Mouse (Mus musculus) neural tube, embryonic 13.5 days (tissue): ENCODE data around the gene Kcnab1. TPM values are rescaled to one million over a fixed set of nuclear protein-coding genes. Genes with fewer than 3 reads are reported as not detected.

Source experiments
- ATAC-seq: fragments of 200-750 bp; cut with Nextera tagmentation; 2 replicates; pipeline ENCODE4 v1.8.0; 2017; ENCODE audit warnings: low read depth, mild to moderate bottlenecking, moderate TSS enrichment, moderate library complexity
- H3K27ac ChIP-seq: fragments of 300-500 bp; sonication (generic); replicated peaks from 2 replicates; pipeline ENCODE4 v1.5.1; 2015; ENCODE audit warnings: moderate library complexity, mild to moderate bottlenecking, inconsistent platforms
- H3K27me3 ChIP-seq: fragments of 300-500 bp; sonication (generic); 2 replicates; pipeline ENCODE4 v1.6.1; 2015; ENCODE audit warnings: mild to moderate bottlenecking, inconsistent platforms
- H3K36me3 ChIP-seq: fragments of 300-500 bp; sonication (generic); 2 replicates; pipeline ENCODE4 v1.6.1; 2015; ENCODE audit warnings: mild to moderate bottlenecking, inconsistent platforms
- H3K4me1 ChIP-seq: fragments of 300-500 bp; sonication (generic); replicated peaks from 2 replicates; pipeline ENCODE4 v1.6.1; 2015; ENCODE audit warnings: inconsistent platforms
- H3K4me2 ChIP-seq: fragments of 300-500 bp; sonication (generic); 2 replicates; pipeline ENCODE4 v1.6.1; 2015; ENCODE audit warnings: inconsistent platforms, mild to moderate bottlenecking, moderate library complexity
- H3K4me3 ChIP-seq: fragments of 300-500 bp; sonication (generic); 2 replicates; pipeline ENCODE4 v1.5.1; 2015; ENCODE audit warnings: mild to moderate bottlenecking, inconsistent platforms
- H3K9ac ChIP-seq: fragments of 300-500 bp; sonication (generic); 2 replicates; pipeline ENCODE4 v1.6.1; 2015; ENCODE audit warnings: moderate library complexity, mild to moderate bottlenecking, inconsistent platforms
- H3K9me3 ChIP-seq: fragments of 300-500 bp; sonication (generic); 2 replicates; pipeline ENCODE4 v1.6.1; 2016; ENCODE audit warnings: inconsistent platforms
- WGBS: fragments of 180-500 bp; shearing (Covaris S2); methylation state at CpG from one replicate; pipeline ENCODE4 v1.1.7; 2015; 5-methylcytosine and 5-hydroxymethylcytosine counted together
- polyA plus RNA-seq: library from polyadenylated mRNA; unstranded; fragments of >200 nt; fragmentation: Nextera tagmentation; extraction: Ambion mirVana; gene quantifications from 2 replicates; pipeline ENCODE4 v1.2.1, GENCODE M21; 2015

Gene Kcnab1
- polyA plus RNA-seq, 1 experiment from 2014 or later = 16.0 TPM

- WGBS = 81% methylated on average over 1 of the region's 1 CpGs
- H3K36me3 ChIP-seq = peaks cover 11% of the 10 kb centered on the region; the same call in 1 of the 2 replicates
- H3K27me3 ChIP-seq = no peaks in the 10 kb centered on the region
- no peak overlapping the region for H3K9ac ChIP-seq
- H3K4me3 ChIP-seq = no peak overlapping the region
- no peak overlapping the region for H3K27ac ChIP-seq
- no peaks in the 10 kb centered on the region for H3K9me3 ChIP-seq
- H3K4me1 ChIP-seq = no peaks in the 10 kb centered on the region
- peak; percentile 43; the same call in 1 of the 2 replicates for ATAC-seq
- no peak overlapping the region for H3K4me2 ChIP-seq
Observed at GRCm38 (mm10) chr3:65363438-65363837, 254.3 kb downstream of the Kcnab1 start.

- Histone ChIP-seq H3K4me2 (no peak overlapping the region), H3K36me3 (peaks cover 19% of the 10 kb centered on the region; the same call in 1 of the 2 replicates), H3K4me1 (no peaks in the 10 kb centered on the region), H3K27me3 (no peaks in the 10 kb centered on the region), H3K9me3 (no peaks in the 10 kb centered on the region), H3K9ac (no peak overlapping the region), H3K4me3 (no peak overlapping the region), H3K27ac (no peak overlapping the region)
- 53% methylated on average over 6 of the region's 6 CpGs for WGBS
- no peak for ATAC-seq
Observed at GRCm38 (mm10) chr3:65365184-65365583, 256.0 kb downstream of the Kcnab1 start.

GRCm38 (mm10) chr3:65365921-65366710 lies 256.9 kb downstream of the Kcnab1 start:
- H3K4me2 ChIP-seq = no peak overlapping the region
- H3K4me3 ChIP-seq = no peak overlapping the region
- H3K27me3 ChIP-seq = no peaks in the 10 kb centered on the region
- WGBS = 82% methylated on average over 10 of the region's 10 CpGs
- no peak for ATAC-seq
- H3K27ac ChIP-seq = no peak overlapping the region
- H3K9ac ChIP-seq = no peak overlapping the region
- peaks cover 28% of the 10 kb centered on the region for H3K36me3 ChIP-seq
- no peaks in the 10 kb centered on the region for H3K4me1 ChIP-seq
- H3K9me3 ChIP-seq = no peaks in the 10 kb centered on the region

- Histone ChIP-seq H3K4me1 (no peaks in the 10 kb centered on the region), H3K9me3 (no peaks in the 10 kb centered on the region), H3K36me3 (peaks cover 46% of the 10 kb centered on the region), H3K27me3 (no peaks in the 10 kb centered on the region), H3K9ac (no peak overlapping the region), H3K4me2 (no peak overlapping the region), H3K27ac (0 out of 2 replicates have a peak overlapping the region, but pooled peaks have one; percentile 23), H3K4me3 (no peak overlapping the region)
- no peak for ATAC-seq
- 63% methylated on average over 4 of the region's 4 CpGs for WGBS
Observed at GRCm38 (mm10) chr3:65367944-65368343, 258.8 kb downstream of the Kcnab1 start.

GRCm38 (mm10) chr3:65372552-65372951 lies 263.4 kb downstream of the Kcnab1 start:
- 89% methylated on average over 4 of the region's 4 CpGs for WGBS

GRCm38 (mm10) chr3:65373594-65374182 lies 264.5 kb downstream of the Kcnab1 start:
- 0 out of 2 replicates have a peak, but pooled peaks have one; percentile 36 for ATAC-seq
- Histone ChIP-seq H3K9ac (no peak overlapping the region), H3K4me3 (no peak overlapping the region), H3K4me1 (no peaks in the 10 kb centered on the region), H3K27me3 (no peaks in the 10 kb centered on the region), H3K4me2 (no peak overlapping the region), H3K36me3 (peaks cover 65% of the 10 kb centered on the region), H3K27ac (0 out of 2 replicates have a peak overlapping the region, but pooled peaks have one; percentile 23), H3K9me3 (no peaks in the 10 kb centered on the region)
- WGBS = 75% methylated on average over 5 of the region's 5 CpGs

More at GRCm38 (mm10) chr3:65372552-65372951, 263.4 kb downstream of the Kcnab1 start:
- H3K9me3 ChIP-seq = no peaks in the 10 kb centered on the region
- ATAC-seq = no peak
- H3K27me3 ChIP-seq = no peaks in the 10 kb centered on the region
- peaks cover 65% of the 10 kb centered on the region for H3K36me3 ChIP-seq
- H3K4me3 ChIP-seq = no peak overlapping the region
- no peak overlapping the region for H3K27ac ChIP-seq
- H3K4me2 ChIP-seq = no peak overlapping the region
- no peaks in the 10 kb centered on the region for H3K4me1 ChIP-seq
- no peak overlapping the region for H3K9ac ChIP-seq

- H3K36me3 ChIP-seq = peaks cover 69% of the 10 kb centered on the region
- H3K27ac ChIP-seq = no peak overlapping the region
- no peak overlapping the region for H3K9ac ChIP-seq
- ATAC-seq = no peak
- H3K9me3 ChIP-seq = no peaks in the 10 kb centered on the region
- no peaks in the 10 kb centered on the region for H3K4me1 ChIP-seq
- no peak overlapping the region for H3K4me3 ChIP-seq
- 77% methylated on average over 3 of the region's 3 CpGs for WGBS
- no peaks in the 10 kb centered on the region for H3K27me3 ChIP-seq
- no peak overlapping the region for H3K4me2 ChIP-seq
Observed at GRCm38 (mm10) chr3:65374729-65375128, 265.5 kb downstream of the Kcnab1 start.

- H3K4me1 ChIP-seq = no peaks in the 10 kb centered on the region
- no peak overlapping the region for H3K4me3 ChIP-seq
- ATAC-seq = no peak
- H3K4me2 ChIP-seq = no peak overlapping the region
- no peak overlapping the region for H3K27ac ChIP-seq
- H3K9me3 ChIP-seq = no peaks in the 10 kb centered on the region
- peaks cover 54% of the 10 kb centered on the region for H3K36me3 ChIP-seq
- no peak overlapping the region for H3K9ac ChIP-seq
- no peaks in the 10 kb centered on the region for H3K27me3 ChIP-seq
Observed at GRCm38 (mm10) chr3:65378724-65379123, 269.5 kb downstream of the Kcnab1 start.

GRCm38 (mm10) chr3:65379884-65380539 lies 270.8 kb downstream of the Kcnab1 start:
- Histone ChIP-seq H3K36me3 (peaks cover 61% of the 10 kb centered on the region), H3K4me3 (no peak overlapping the region), H3K4me2 (no peak overlapping the region), H3K9me3 (no peaks in the 10 kb centered on the region), H3K9ac (no peak overlapping the region), H3K27me3 (no peaks in the 10 kb centered on the region), H3K27ac (no peak overlapping the region), H3K4me1 (no peaks in the 10 kb centered on the region)
- WGBS = 75% methylated on average over 4 of the region's 4 CpGs
- ATAC-seq = no peak

- no peaks in the 10 kb centered on the region for H3K4me1 ChIP-seq
- H3K4me2 ChIP-seq = no peak overlapping the region
- no peaks in the 10 kb centered on the region for H3K9me3 ChIP-seq
- H3K27me3 ChIP-seq = no peaks in the 10 kb centered on the region
- H3K4me3 ChIP-seq = no peak overlapping the region
- peaks cover 69% of the 10 kb centered on the region for H3K36me3 ChIP-seq
- ATAC-seq = no peak
- WGBS = 83% methylated on average over 4 of the region's 4 CpGs
- H3K27ac ChIP-seq = no peak overlapping the region
- H3K9ac ChIP-seq = no peak overlapping the region
Observed at GRCm38 (mm10) chr3:65381094-65381493, 271.9 kb downstream of the Kcnab1 start.

GRCm38 (mm10) chr3:65384431-65384830 lies 275.2 kb downstream of the Kcnab1 start:
- H3K27me3 ChIP-seq = no peaks in the 10 kb centered on the region
- H3K4me1 ChIP-seq = no peaks in the 10 kb centered on the region
- no peaks in the 10 kb centered on the region for H3K9me3 ChIP-seq
- peaks cover 74% of the 10 kb centered on the region for H3K36me3 ChIP-seq
- 92% methylated on average over 3 of the region's 3 CpGs for WGBS
- H3K27ac ChIP-seq = no peak overlapping the region
- H3K4me2 ChIP-seq = no peak overlapping the region
- no peak overlapping the region for H3K9ac ChIP-seq
- no peak for ATAC-seq
- no peak overlapping the region for H3K4me3 ChIP-seq

- H3K4me3 ChIP-seq = no peak overlapping the region
- peaks cover 78% of the 10 kb centered on the region for H3K36me3 ChIP-seq
- H3K9me3 ChIP-seq = no peaks in the 10 kb centered on the region
- no peak overlapping the region for H3K4me2 ChIP-seq
- peaks cover 9% of the 10 kb centered on the region for H3K4me1 ChIP-seq
- H3K27ac ChIP-seq = no peak overlapping the region
- H3K27me3 ChIP-seq = no peaks in the 10 kb centered on the region
- no peak for ATAC-seq
- no peak overlapping the region for H3K9ac ChIP-seq
Observed at GRCm38 (mm10) chr3:65385771-65386170, 276.6 kb downstream of the Kcnab1 start.
